Mouse (Mus musculus) MEL (cell line): ENCODE data around the gene Btk. TPM values are rescaled to one million over a fixed set of nuclear protein-coding genes. Genes with fewer than 3 reads are reported as not detected.
A peak's percentile ranks its signal among the peaks of the same experiment; 100 is the strongest.

Experiments used
- DNase-seq: peaks from one replicate; pipeline ENCODE4 v3.0.0; 2011; ENCODE audit warnings: low read depth, low spot score
- H3K27ac ChIP-seq: 2 replicates; pipeline ENCODE4 v1.5.1; 2012; ENCODE audit warnings: low read depth, mild to moderate bottlenecking, control low read depth, low read length, moderate library complexity; ENCODE audit not compliant: control insufficient read depth
- H3K27me3 ChIP-seq, 2 experiments: fragments of 150-350 bp in 1 of 2; sonication (generic) in 1 of 2; 2 replicates each; pipeline ENCODE4 v1.6.1; 2012; ENCODE audit warnings: low read length in 2 of 2, mild to moderate bottlenecking in 2 of 2, improper control_type of control experiment in 1 of 2, moderate library complexity in 1 of 2; ENCODE audit not compliant: insufficient read depth in 2 of 2, control insufficient read depth in 1 of 2
- H3K36me3 ChIP-seq, 2 experiments: 2 replicates each; pipeline ENCODE4 v1.6.1; 2012 to 2014; ENCODE audit warnings: low read length in 2 of 2, improper control_type of control experiment in 1 of 2, inconsistent platforms in 1 of 2, mild to moderate bottlenecking in 1 of 2; ENCODE audit not compliant: insufficient read depth in 2 of 2, control insufficient read depth in 1 of 2
- H3K4me1 ChIP-seq, 2 experiments: fragments of 150-350 bp in 1 of 2; sonication (generic) in 1 of 2; 2 replicates each; pipeline ENCODE4 v1.6.1; 2012; ENCODE audit warnings: low read length in 2 of 2, improper control_type of control experiment in 1 of 2, mild to moderate bottlenecking in 1 of 2; ENCODE audit not compliant: insufficient read depth in 2 of 2, control insufficient read depth in 1 of 2
- H3K4me3 ChIP-seq, 2 experiments: fragments of 150-350 bp in 1 of 2; sonication (generic) in 1 of 2; 2 replicates each; pipeline ENCODE4 v1.5.1; 2012; ENCODE audit warnings: low read depth in 2 of 2, low read length in 2 of 2, mild to moderate bottlenecking in 2 of 2, moderate library complexity in 2 of 2, control low read depth in 1 of 2, improper control_type of control experiment in 1 of 2; ENCODE audit not compliant: control insufficient read depth in 1 of 2, insufficient read depth in 1 of 2
- H3K79me2 ChIP-seq: 2 replicates; pipeline ENCODE4 v1.6.1; 2012; ENCODE audit warnings: mild to moderate bottlenecking, low read length, moderate library complexity; ENCODE audit not compliant: control insufficient read depth, poor library complexity, insufficient read depth
- H3K9ac ChIP-seq: 2 replicates; pipeline ENCODE4 v1.6.1; 2012; ENCODE audit warnings: low read depth, mild to moderate bottlenecking, control low read depth, low read length, moderate library complexity; ENCODE audit not compliant: control insufficient read depth, poor library complexity, severe bottlenecking
- H3K9me3 ChIP-seq: fragments of 150-350 bp; sonication (generic); replicated peaks from 2 replicates; pipeline ENCODE4 v1.6.1; 2012; ENCODE audit warnings: mild to moderate bottlenecking, low read length, improper control_type of control experiment, moderate library complexity; ENCODE audit not compliant: insufficient read depth
- BHLHE40 ChIP-seq: IDR thresholded peaks from 2 replicates; pipeline ENCODE4 v1.6.1; 2012; ENCODE audit warnings: low read depth, mild to moderate bottlenecking, inconsistent platforms, low read length, improper control_type of control experiment, borderline replicate concordance
- CHD1 ChIP-seq: IDR thresholded peaks from 2 replicates; pipeline ENCODE4 v1.6.1; 2012; ENCODE audit warnings: low read depth, mild to moderate bottlenecking, inconsistent platforms, low read length, improper control_type of control experiment
- CTCF ChIP-seq, 3 experiments: IDR thresholded peaks in 2 of 3; conservative IDR thresholded peaks in 1 of 3; 2 replicates each; pipeline ENCODE4 v1.5.1; 2011 to 2012; ENCODE audit warnings: low read length in 3 of 3, low read depth in 2 of 3, mild to moderate bottlenecking in 2 of 3, improper control_type of control experiment in 1 of 3, inconsistent platforms in 1 of 3, mixed read lengths in 1 of 3, moderate library complexity in 1 of 3; ENCODE audit not compliant: control insufficient read depth in 1 of 3, insufficient read depth in 1 of 3, poor library complexity in 1 of 3, severe bottlenecking in 1 of 3
- E2F4 ChIP-seq: IDR thresholded peaks from 2 replicates; pipeline ENCODE4 v1.6.1; 2011; ENCODE audit warnings: low read depth, low read length, improper control_type of control experiment, borderline replicate concordance
- EP300 ChIP-seq, 2 experiments: IDR thresholded peaks; 2 replicates each; pipeline ENCODE4 v1.6.1; 2011; ENCODE audit warnings: improper control_type of control experiment in 2 of 2, low read length in 2 of 2, low read depth in 1 of 2, mild to moderate bottlenecking in 1 of 2
- ETS1 ChIP-seq: IDR thresholded peaks from 2 replicates; pipeline ENCODE4 v1.6.1; 2012; ENCODE audit warnings: low read depth, mild to moderate bottlenecking, inconsistent platforms, low read length, improper control_type of control experiment, moderate library complexity
- JUND ChIP-seq: IDR thresholded peaks from 2 replicates; pipeline ENCODE4 v1.6.1; 2011; ENCODE audit warnings: low read depth, mild to moderate bottlenecking, improper control_type of control experiment, low read length
- KAT2A ChIP-seq: conservative IDR thresholded peaks from 2 replicates; pipeline ENCODE4 v1.6.1; 2012; ENCODE audit warnings: low read depth, low read length, improper control_type of control experiment, inconsistent platforms
- MAFK ChIP-seq: IDR thresholded peaks from 2 replicates; pipeline ENCODE4 v1.6.1; 2011; ENCODE audit warnings: low read depth, mild to moderate bottlenecking, low read length, improper control_type of control experiment, borderline replicate concordance
- MAX ChIP-seq: IDR thresholded peaks from 2 replicates; pipeline ENCODE4 v1.6.1; 2011; ENCODE audit warnings: low read length, improper control_type of control experiment
- MXI1 ChIP-seq: IDR thresholded peaks from 2 replicates; pipeline ENCODE4 v1.6.1; 2011; ENCODE audit warnings: mild to moderate bottlenecking, low read depth, low read length, improper control_type of control experiment
- MYB ChIP-seq: IDR thresholded peaks from 2 replicates; pipeline ENCODE4 v1.6.1; 2011; ENCODE audit warnings: mild to moderate bottlenecking, low read depth, low read length, improper control_type of control experiment
- NELFE ChIP-seq: IDR thresholded peaks from 2 replicates; pipeline ENCODE4 v1.6.1; 2011; ENCODE audit warnings: low read depth, low read length, improper control_type of control experiment
- NRF1 ChIP-seq: IDR thresholded peaks from 2 replicates; pipeline ENCODE4 v1.6.1; 2014; ENCODE audit warnings: low read depth, mild to moderate bottlenecking, inconsistent platforms, low read length, improper control_type of control experiment, moderate library complexity; ENCODE audit not compliant: poor library complexity, insufficient read depth, severe bottlenecking
- POLR2A ChIP-seq, 2 experiments: IDR thresholded peaks; 2 replicates each; pipeline ENCODE4 v1.6.1; 2011 to 2012; ENCODE audit warnings: low read length in 2 of 2, mild to moderate bottlenecking in 2 of 2, control low read depth in 1 of 2, improper control_type of control experiment in 1 of 2, low read depth in 1 of 2, moderate library complexity in 1 of 2; ENCODE audit not compliant: control insufficient read depth in 1 of 2, insufficient read depth in 1 of 2, poor library complexity in 1 of 2
- POLR2AphosphoS2 ChIP-seq: IDR thresholded peaks from 2 replicates; pipeline ENCODE4 v1.6.1; 2011; ENCODE audit warnings: low read length, improper control_type of control experiment
- POLR2AphosphoS5 ChIP-seq: IDR thresholded peaks from 2 replicates; pipeline ENCODE4 v1.6.1; 2012; ENCODE audit warnings: low read depth, borderline replicate concordance, mild to moderate bottlenecking, inconsistent platforms, low read length, moderate library complexity, mixed read lengths
- RAD21 ChIP-seq: IDR thresholded peaks from 2 replicates; pipeline ENCODE4 v1.6.1; 2011; ENCODE audit warnings: mild to moderate bottlenecking, low read depth, low read length, improper control_type of control experiment
- SIN3A ChIP-seq: IDR thresholded peaks from 2 replicates; pipeline ENCODE4 v1.6.1; 2012; ENCODE audit warnings: low read length, improper control_type of control experiment, inconsistent platforms
- SMC3 ChIP-seq: IDR thresholded peaks from 2 replicates; pipeline ENCODE4 v1.6.1; 2011; ENCODE audit warnings: low read depth, low read length, improper control_type of control experiment
- TAL1 ChIP-seq: IDR thresholded peaks from 2 replicates; pipeline ENCODE4 v1.6.1; 2012; ENCODE audit warnings: mild to moderate bottlenecking, inconsistent platforms, low read length, moderate library complexity, mixed read lengths
- TBP ChIP-seq: IDR thresholded peaks from 2 replicates; pipeline ENCODE4 v1.8.0; 2011; ENCODE audit warnings: low read depth, low read length, improper control_type of control experiment
- TCF12 ChIP-seq: IDR thresholded peaks from 2 replicates; pipeline ENCODE4 v1.6.1; 2014; ENCODE audit warnings: low read depth, mild to moderate bottlenecking, inconsistent platforms, low read length, improper control_type of control experiment, moderate library complexity
- UBTF ChIP-seq: IDR thresholded peaks from 2 replicates; pipeline ENCODE4 v1.6.1; 2012; ENCODE audit warnings: low read depth, mild to moderate bottlenecking, inconsistent platforms, low read length, improper control_type of control experiment, moderate library complexity, borderline replicate concordance; ENCODE audit not compliant: insufficient read depth
- ZC3H11A ChIP-seq: IDR thresholded peaks from 2 replicates; pipeline ENCODE4 v1.6.1; 2012; ENCODE audit warnings: low read depth, mild to moderate bottlenecking, inconsistent platforms, low read length, improper control_type of control experiment
- ZMIZ1 ChIP-seq: IDR thresholded peaks from 2 replicates; pipeline ENCODE4 v1.6.1; 2012; ENCODE audit warnings: low read depth, mild to moderate bottlenecking, inconsistent platforms, low read length, improper control_type of control experiment, moderate library complexity
- polyA plus RNA-seq, 2 experiments: library from polyadenylated mRNA; stranded (reverse) in 1 of 2; unstranded in 1 of 2; fragments of >175 nt in 1 of 2; fragments of >200 nt in 1 of 2; gene quantifications; 2 replicates each; pipeline versions ENCODE4 v1.2.1 to v1.2.4; 2012; ENCODE audit warnings: low replicate concordance in 2 of 2, low read depth in 1 of 2; ENCODE audit not compliant: insufficient read length in 2 of 2, insufficient read depth in 1 of 2, missing spikeins in 1 of 2
- total RNA-seq: library from RNA; depleted of rRNA; stranded (reverse); fragments of 300-350 nt; gene quantifications from 2 replicates; pipeline ENCODE4 v1.2.3, GENCODE M21; 2012

Btk gene
- total and polyA plus RNA-seq, 3 experiments: 137 to 327 (median 291) TPM

DNA sequence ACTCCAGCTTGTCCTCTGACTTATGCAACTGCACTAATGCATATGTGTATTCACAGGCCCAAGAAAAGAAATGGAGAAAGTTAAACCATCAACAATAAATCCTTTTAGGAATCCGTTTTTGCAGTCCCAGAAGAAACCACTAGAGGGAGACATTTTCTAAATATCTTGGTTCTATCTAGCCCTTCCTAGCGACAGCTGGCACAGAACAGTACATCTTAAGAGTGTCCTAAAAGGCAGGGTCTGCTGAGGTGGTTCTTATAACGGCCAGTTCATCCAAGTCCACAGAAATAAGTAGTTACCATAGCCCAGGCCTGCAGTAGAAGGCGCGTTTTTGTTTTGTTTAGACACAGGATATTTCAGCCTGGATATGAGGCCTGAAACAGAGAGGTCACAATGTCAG lies 32.5 kb downstream of the Btk start:
- H3K4me1 ChIP-seq: peaks cover 0 to 4% of the 10 kb centered on the region in 2 experiments; a peak in 1 of 4 replicates
- H3K9me3 ChIP-seq: no peaks in the 10 kb centered on the region
- TF ChIP-seq CTCF (IDR thresholded peaks at IDR 0.05 in 2 of 3, conservative IDR thresholded peaks at IDR 0.05 in 1 of 3; ENCODE audit: control insufficient read depth in 1 of 3, insufficient read depth in 1 of 3, low read depth in 2 of 3, low read length in 3 of 3, poor library complexity in 1 of 3, severe bottlenecking in 1 of 3): peak in 2 of 3 experiments; percentile 77 to 91; a peak in 4 of 6 replicates
- no peak for TF ChIP-seq TAL1
- no peak for TF ChIP-seq TCF12
- peak; percentile 37 for TF ChIP-seq ZC3H11A
- no peak for TF ChIP-seq JUND
- peak; percentile 8; the same call in 1 of the 2 replicates for TF ChIP-seq POLR2AphosphoS2
- TF ChIP-seq NRF1: no peak
- no peak for TF ChIP-seq TBP
- TF ChIP-seq MAFK: no peak
- peak; percentile 63 for TF ChIP-seq RAD21
- no peak for TF ChIP-seq SIN3A
- TF ChIP-seq SMC3: peak; percentile 61
- H3K4me3 ChIP-seq: no peak overlapping the region
- H3K27ac ChIP-seq: no peak overlapping the region
- no peaks in the 10 kb centered on the region for H3K27me3 ChIP-seq
- no peaks in the 10 kb centered on the region; the same call in 1 of the 2 replicates for H3K79me2 ChIP-seq
- peaks cover 13 to 66% of the 10 kb centered on the region in 2 experiments for H3K36me3 ChIP-seq
- DNase-seq: peak; percentile 86
- H3K9ac ChIP-seq: no peak overlapping the region

DNA sequence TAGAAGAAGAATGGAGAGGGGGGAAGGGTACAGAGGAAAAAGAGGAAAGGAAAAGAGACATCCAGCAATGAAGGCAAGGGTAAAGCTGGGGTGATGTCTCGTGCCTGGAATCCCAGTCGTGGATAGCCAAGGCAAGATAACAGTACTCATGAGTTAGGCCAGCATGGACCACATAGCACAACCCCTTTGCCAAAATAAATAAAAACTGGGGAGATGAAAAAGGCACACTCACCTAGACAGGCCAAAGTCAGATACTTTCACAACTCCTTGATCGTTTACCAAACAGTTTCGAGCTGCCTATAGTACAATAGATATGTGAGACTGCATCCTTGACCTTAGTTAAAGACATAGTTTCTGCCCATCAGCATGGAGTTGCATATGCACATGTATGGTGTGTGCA lies 36.0 kb downstream of the Btk start:
- no peaks in the 10 kb centered on the region for H3K9me3 ChIP-seq
- H3K9ac ChIP-seq: no peak overlapping the region
- no peaks in the 10 kb centered on the region; the same call in 1 of the 2 replicates for H3K79me2 ChIP-seq
- TF ChIP-seq BHLHE40 (no peak), POLR2A (IDR thresholded peaks at IDR 0.05; ENCODE audit: control insufficient read depth in 1 of 2, insufficient read depth in 1 of 2, low read depth in 1 of 2, low read length in 2 of 2, poor library complexity in 1 of 2) (no peak), ZC3H11A (no peak), MXI1 (no peak), E2F4 (no peak), KAT2A (no peak), MYB (no peak), EP300 (IDR thresholded peaks at IDR 0.05; ENCODE audit: low read depth in 1 of 2, low read length in 2 of 2) (no peak), ZMIZ1 (no peak), TAL1 (no peak), NELFE (no peak), ETS1 (no peak), POLR2AphosphoS5 (no peak), CHD1 (no peak), UBTF (no peak), MAX (no peak)
- H3K4me1 ChIP-seq: no peaks in the 10 kb centered on the region
- H3K4me3 ChIP-seq: no peak overlapping the region
- DNase-seq: no peak
- H3K36me3 ChIP-seq: peaks cover 8 to 58% of the 10 kb centered on the region in 2 experiments
- H3K27me3 ChIP-seq: no peaks in the 10 kb centered on the region
- H3K27ac ChIP-seq: no peak overlapping the region
